Mouse (Mus musculus) bone marrow macrophage, adult 2 months (primary cell): ENCODE measurements at regions not wholly inside any gene's neighbourhood (a gene's known extent, or its start where the extent isn't known, plus 50 kb on each side); places are given as distances from the start of the nearest gene placed in this dataset.
A peak's percentile ranks its signal among the peaks of the same experiment; 100 is the strongest.

Experiments used
- CTCF ChIP-seq: IDR thresholded peaks from 2 replicates; pipeline ENCODE4 v1.5.1; 2012; ENCODE audit warnings: low read depth, mild to moderate bottlenecking, low read length, moderate library complexity
- POLR2A ChIP-seq: IDR thresholded peaks from 2 replicates; pipeline ENCODE4 v1.6.1; 2012; ENCODE audit warnings: mild to moderate bottlenecking, low read depth, low read length, borderline replicate concordance

DNA sequence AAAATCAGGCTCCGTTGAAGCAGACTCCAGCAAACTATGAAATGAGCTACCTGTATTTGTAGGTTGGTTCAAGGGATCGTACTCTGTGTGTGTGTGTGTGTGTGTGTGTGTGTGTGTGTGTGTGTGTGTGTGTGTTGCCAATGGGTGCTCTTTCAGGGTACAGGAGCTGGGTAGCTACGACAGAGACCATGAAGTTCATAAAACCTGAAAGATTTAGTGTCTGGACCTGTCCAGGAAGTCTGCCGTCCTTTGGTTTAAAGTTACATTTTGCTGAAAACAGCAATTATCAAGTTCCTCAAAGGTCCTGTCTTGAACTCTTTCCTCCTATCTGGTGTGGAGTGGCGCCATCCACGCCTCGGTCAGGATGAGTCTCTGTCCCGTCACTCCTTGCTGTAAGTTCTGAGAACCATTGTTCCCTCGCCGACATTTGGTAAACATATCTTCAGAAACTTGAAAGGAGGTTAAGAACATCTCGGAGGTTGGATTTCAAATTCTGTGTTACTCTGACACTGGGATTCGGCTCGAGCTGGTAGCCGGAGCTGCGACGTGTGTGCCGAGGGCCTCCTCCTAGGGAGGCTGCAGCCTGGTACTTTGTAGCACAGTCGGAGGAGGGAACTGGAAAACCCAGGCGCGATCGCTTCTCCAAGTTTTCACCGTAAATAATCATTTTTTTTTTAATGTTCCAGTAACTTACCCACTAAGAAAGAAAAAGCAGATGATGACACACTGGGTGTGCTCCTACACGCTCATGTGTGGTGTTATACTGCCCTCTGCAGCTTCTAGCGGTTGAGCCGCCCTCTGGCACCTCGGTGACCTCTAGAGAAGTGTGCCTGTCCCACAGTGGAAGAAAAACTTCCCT, 107.8 kb upstream of the N6amt1 start:
- TF ChIP-seq CTCF (peak; percentile 53; the same call in 1 of the 2 replicates), POLR2A (no peak)
